In genomic region chr15:99792221-99792815, GRCm38 (mm10) we compare ENCODE assay signal across 18 mouse cellular contexts.
"Had no signal": no experiment of that assay in that cellular context is flagged by ENCODE, and none has a peak within 500 bp of the region (broad histone marks: within the 10 kb centered on the region; RNA-seq: fewer than 3 reads in every experiment).

No protein-coding gene starts in this region.

- H3K4me3 ChIP-seq: kidney, embryonic 15.5 days; layer of hippocampus, adult 2 months; left cerebral cortex, adult 2 months; liver, embryonic 12.5 days; liver, embryonic 15.5 days; lung, embryonic 15.5 days; megakaryocyte, embryonic 14.5 days; midbrain, embryonic 10.5 days; midbrain, embryonic 13.5 days had no signal

- H3K27me3 ChIP-seq: kidney, embryonic 15.5 days; liver, embryonic 12.5 days; liver, embryonic 15.5 days; lung, embryonic 15.5 days; midbrain, embryonic 13.5 days had no signal

- H3K4me2 ChIP-seq: kidney, embryonic 15.5 days; liver, embryonic 12.5 days; liver, embryonic 15.5 days; lung, embryonic 15.5 days; midbrain, embryonic 13.5 days had no signal

- DNase-seq: kidney, adult 18-20 months; kidney, postnatal 10 days; layer of hippocampus, adult 9-11 months; lung, adult 18-20 months; lung, postnatal 10 days; lung, postnatal 36 days; right cerebral cortex, postnatal 14 days; right cerebral cortex, postnatal 4 days; thymus, postnatal 25 days had no signal
